Mouse (Mus musculus): ENCODE data around the gene Unc13d.

DNA sequence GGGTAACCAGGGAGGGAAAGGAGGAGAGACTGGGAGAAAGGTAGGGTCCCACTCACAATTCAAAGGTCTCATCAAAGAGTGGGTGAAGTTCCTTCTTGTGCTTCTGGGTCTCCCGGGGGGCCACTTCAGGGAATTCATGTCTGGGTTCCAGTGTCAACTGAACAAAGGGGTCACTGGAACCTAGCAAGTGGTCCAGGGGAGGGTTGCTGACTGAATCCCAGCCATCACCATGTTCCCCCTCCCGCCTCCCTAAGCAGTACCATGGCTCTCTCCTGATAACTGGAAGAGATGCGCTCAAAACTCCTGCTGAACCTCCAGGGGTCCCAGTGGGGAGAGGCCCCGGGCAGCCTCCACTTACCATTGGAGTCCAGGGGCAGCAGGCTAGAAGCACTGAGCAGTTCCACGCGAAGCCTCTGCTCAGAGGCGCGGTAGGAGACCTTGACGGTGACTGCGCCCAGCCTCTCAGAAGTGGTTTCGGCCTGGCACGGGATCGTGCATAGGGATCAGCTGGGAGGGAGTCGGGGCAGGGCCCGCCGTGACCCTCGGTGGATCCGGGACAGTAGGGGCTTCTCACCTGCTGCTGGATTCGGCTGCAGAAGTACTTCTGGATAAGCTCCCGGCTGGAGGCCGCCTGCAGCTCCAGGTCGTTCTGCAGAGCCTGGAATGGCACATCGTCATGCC is 13.4 kb downstream of the Unc13d start:
- no peak for TF ChIP-seq CTCF (IDR thresholded peaks at IDR 0.05; ENCODE audit: low read depth, low read length)
- TF ChIP-seq POLR2A (IDR thresholded peaks at IDR 0.05; ENCODE audit: insufficient read depth, low read length): no peak
- no peak for TF ChIP-seq EP300 (IDR thresholded peaks at IDR 0.05; ENCODE audit: insufficient read depth, low read depth, low read length)

Measured in ES-Bruce4 (cell line).